Mouse (Mus musculus) heart, postnatal 25 days (tissue): Measurements from ENCODE around the gene Slc26a11. TPM values are rescaled to one million over a fixed set of nuclear protein-coding genes. Genes with fewer than 3 reads are reported as not detected.
A peak's percentile ranks its signal among the peaks of the same experiment; 100 is the strongest.
"Not testable (repeated sequence)": the region's sequence is repeated elsewhere in the genome, so short reads cannot be mapped to it uniquely, and the experiment has no call there.

Source experiments
- DNase-seq: peaks from one replicate; pipeline ENCODE4 v3.0.0; 2022; ENCODE audit warnings: low spot score
- intact Hi-C: fragments of 180-260 bp; cut with DNase I; formaldehyde crosslinking; loops from one replicate; pipeline ENCODE4 v1.15.1; 2025
- total RNA-seq, 2 experiments: library from RNA; stranded (reverse); gene quantifications; 2 replicates each; pipeline ENCODE4 v1.2.3; 2021

Slc26a11 gene
- total RNA-seq, 2 experiments from 2014 or later: 2.3 to 2.8 TPM

- peak; percentile 28 for DNase-seq
- intact Hi-C loops: loop anchor here (5.0 kb wide), 1 partner anchor 37 kb away; the partner anchor contains the start of gene Rnf213
Measured at GRCm38 (mm10) chr11:119354798-119355442, 437 bp upstream of the Slc26a11 start.

- DNase-seq: no peak
Measured at GRCm38 (mm10) chr11:119359089-119359488, 3.7 kb downstream of the Slc26a11 start.

GRCm38 (mm10) chr11:119362769-119363533 is 7.6 kb downstream of the Slc26a11 start:
- DNase-seq: no peak
- intact Hi-C loops: loop anchor here (1.0 to 5.0 kb wide), 2 partner anchors 23 to 39 kb away; no protein-coding TSS in a partner anchor

More at GRCm38 (mm10) chr11:119359089-119359488, 3.7 kb downstream of the Slc26a11 start:
- intact Hi-C loops: loop anchor here (5.0 kb wide), 1 partner anchor 33 kb away; the partner anchor contains the start of gene Rnf213

- DNase-seq: peak; percentile 34
- intact Hi-C loops: loop anchor here (1.0 to 5.0 kb wide), 2 partner anchors 23 to 39 kb away; no protein-coding TSS in a partner anchor
Measured at GRCm38 (mm10) chr11:119363534-119364145, 8.3 kb downstream of the Slc26a11 start.

- no peak for DNase-seq
- intact Hi-C loops: no loop called here
Measured at GRCm38 (mm10) chr11:119375425-119375824, 20.1 kb downstream of the Slc26a11 start.

- no peak for DNase-seq
- intact Hi-C loops: no loop called here
Measured at GRCm38 (mm10) chr11:119377326-119377725, 22.0 kb downstream of the Slc26a11 start.

GRCm38 (mm10) chr11:119378551-119378950 is 23.2 kb downstream of the Slc26a11 start:
- intact Hi-C loops: no loop called here
- no peak for DNase-seq

GRCm38 (mm10) chr11:119381631-119382337 is 26.4 kb downstream of the Slc26a11 start:
- intact Hi-C loops: no loop called here
- DNase-seq: no peak

- intact Hi-C loops: no loop called here
- DNase-seq: no peak
Measured at GRCm38 (mm10) chr11:119382338-119382850, 27.0 kb downstream of the Slc26a11 start.

- intact Hi-C loops: no loop called here
- DNase-seq: no peak
Measured at GRCm38 (mm10) chr11:119384904-119385303, 29.5 kb downstream of the Slc26a11 start.

- no peak for DNase-seq
- intact Hi-C loops: no loop called here
Measured at GRCm38 (mm10) chr11:119386306-119386705, 30.9 kb downstream of the Slc26a11 start.

GRCm38 (mm10) chr11:119387273-119387672 is 31.9 kb downstream of the Slc26a11 start:
- intact Hi-C loops, DNase-seq: not testable (repeated sequence)

- intact Hi-C loops: loop anchor here (5.0 kb wide), 1 partner anchor 33 kb away; the partner anchor contains the start of genes Sgsh and Slc26a11
Measured at GRCm38 (mm10) chr11:119389851-119390270, 34.5 kb downstream of the Slc26a11 start.

GRCm38 (mm10) chr11:119390271-119391231 is 35.2 kb downstream of the Slc26a11 start:
- peak; percentile 65 for DNase-seq
- intact Hi-C loops: loop anchor here (5.0 kb wide), 1 partner anchor 33 kb away; the partner anchor contains the start of genes Sgsh and Slc26a11

More at GRCm38 (mm10) chr11:119389851-119390270, 34.5 kb downstream of the Slc26a11 start:
- peak; percentile 60 for DNase-seq

- intact Hi-C loops: loop anchor here (5.0 kb wide), 1 partner anchor 34 kb away; the partner anchor contains the start of genes Sgsh and Slc26a11
- no peak for DNase-seq
Measured at GRCm38 (mm10) chr11:119391386-119392000, 36.1 kb downstream of the Slc26a11 start.

GRCm38 (mm10) chr11:119392001-119392614 is 36.8 kb downstream of the Slc26a11 start:
- peak; percentile 50 for DNase-seq
- intact Hi-C loops: loop anchor here (5.0 kb wide), 1 partner anchor 35 kb away; the partner anchor contains the start of genes Sgsh and Slc26a11
